Mouse (Mus musculus) embryonic fibroblast, embryonic 13.5 days (primary cell): ENCODE data around the gene Spaca5. TPM values are rescaled to one million over a fixed set of nuclear protein-coding genes. Genes with fewer than 3 reads are reported as not detected.

ENCODE experiments used
- H3K27ac ChIP-seq: 2 replicates; pipeline ENCODE4 v1.5.1; 2012; ENCODE audit warnings: low read length, control low read depth, inconsistent platforms; ENCODE audit not compliant: insufficient read depth
- H3K4me1 ChIP-seq: 2 replicates; pipeline ENCODE4 v1.6.1; 2011; ENCODE audit warnings: low read length; ENCODE audit not compliant: control insufficient read depth, insufficient read depth
- H3K4me3 ChIP-seq: 2 replicates; pipeline ENCODE4 v1.5.1; 2011; ENCODE audit warnings: mild to moderate bottlenecking, control low read depth, low read length; ENCODE audit not compliant: insufficient read depth
- CTCF ChIP-seq: IDR thresholded peaks from 2 replicates; pipeline ENCODE4 v1.5.1; 2011; ENCODE audit warnings: mild to moderate bottlenecking, control low read depth, low read length, moderate library complexity, borderline replicate concordance; ENCODE audit not compliant: insufficient read depth
- POLR2A ChIP-seq: IDR thresholded peaks from 2 replicates; pipeline ENCODE4 v1.6.1; 2011; ENCODE audit warnings: low read depth, mild to moderate bottlenecking, control low read depth, low read length, moderate library complexity
- polyA plus RNA-seq: library from polyadenylated mRNA; stranded (reverse); fragments of >200 nt; gene quantifications from 2 replicates; pipeline ENCODE4 v1.2.4, GENCODE M21; 2011; ENCODE audit warnings: low read depth; ENCODE audit not compliant: missing spikeins, insufficient read length

Gene Spaca5
- not detected in 2 replicates for polyA plus RNA-seq

GRCm38 (mm10) chrX:21068106-21068505 is at the start of gene Spaca5:
TSS of gene Spaca5 (plus strand) at chrX:21068406.
- Histone ChIP-seq H3K27ac (no peak within 1 kb of the TSS), H3K4me1 (no peaks in the 10 kb centered on the region), H3K4me3 (no peak within 1 kb of the TSS)
- TF ChIP-seq CTCF (no peak), POLR2A (no peak)

- Histone ChIP-seq H3K4me1 (no peaks in the 10 kb centered on the region), H3K4me3 (peak overlapping the region; percentile 71), H3K27ac (no peak overlapping the region)
- TF ChIP-seq POLR2A, result no peak
- no peak for TF ChIP-seq CTCF
Measured at GRCm38 (mm10) chrX:21061460-21061859, 6.7 kb upstream of the Spaca5 start.

- Histone ChIP-seq H3K27ac (no peak within 1 kb of the TSS), H3K4me3 (peak within 1 kb of the TSS; percentile 71), H3K4me1 (no peaks in the 10 kb centered on the region)
- TF ChIP-seq POLR2A, result peak; percentile 65
- no peak for TF ChIP-seq CTCF
Measured at GRCm38 (mm10) chrX:21061866-21062543, 6.2 kb upstream of the Spaca5 start, which contains the start of gene Zfp182. TSS of gene Zfp182 (minus strand) at chrX:21062316.

GRCm38 (mm10) chrX:21062544-21062890 is 5.7 kb upstream of the Spaca5 start:
- H3K27ac ChIP-seq, result no peak overlapping the region
- H3K4me1 ChIP-seq, result no peaks in the 10 kb centered on the region
- TF ChIP-seq POLR2A (no peak), CTCF (no peak)
- H3K4me3 ChIP-seq, result no peak overlapping the region

GRCm38 (mm10) chrX:21088645-21088982 is 20.4 kb downstream of the Spaca5 start:
- H3K4me3 ChIP-seq, result peak overlapping the region; percentile 70
- no peak for TF ChIP-seq CTCF
- no peak for TF ChIP-seq POLR2A
- no peaks in the 10 kb centered on the region for H3K4me1 ChIP-seq
- H3K27ac ChIP-seq, result peak overlapping the region; percentile 98

- peak within 1 kb of the TSS; percentile 70 for H3K4me3 ChIP-seq
- H3K27ac ChIP-seq, result peak within 1 kb of the TSS; percentile 98
- H3K4me1 ChIP-seq, result no peaks in the 10 kb centered on the region
- TF ChIP-seq POLR2A (peak; percentile 21), CTCF (no peak)
Measured at GRCm38 (mm10) chrX:21088983-21089866, 21.0 kb downstream of the Spaca5 start, which contains the start of gene Zfp300. TSS of gene Zfp300 (minus strand) at chrX:21089527.

- H3K27ac ChIP-seq, result peak overlapping the region; percentile 98
- H3K4me1 ChIP-seq, result no peaks in the 10 kb centered on the region
- H3K4me3 ChIP-seq, result peak overlapping the region; percentile 70
- TF ChIP-seq POLR2A (peak; percentile 44; the same call in 1 of the 2 replicates), CTCF (no peak)
Measured at GRCm38 (mm10) chrX:21089867-21090239, 21.6 kb downstream of the Spaca5 start.

GRCm38 (mm10) chrX:21115520-21115919 is 47.3 kb downstream of the Spaca5 start, which contains the start of gene Ssxa1:
TSS of gene Ssxa1 (plus strand) at chrX:21115820.
- TF ChIP-seq CTCF, result no peak
- no peak for TF ChIP-seq POLR2A
- no peaks in the 10 kb centered on the region for H3K4me1 ChIP-seq
- H3K27ac ChIP-seq, result no peak within 1 kb of the TSS
- H3K4me3 ChIP-seq, result no peak within 1 kb of the TSS

Other genes with a start within 250 kb of the Spaca5 start
- gene Timp1, start 198.2 kb upstream of the Spaca5 start, polyA plus RNA-seq, result 739 and 1,331 TPM in 2 replicates
- gene Syn1, start 147.4 kb upstream of the Spaca5 start, polyA plus RNA-seq, result 2.0 and 4.4 TPM in 2 replicates
- gene Cfp, start 136.9 kb upstream of the Spaca5 start, polyA plus RNA-seq, result 3.5 and 5.1 TPM in 2 replicates
- gene Elk1, start 117.8 kb upstream of the Spaca5 start, polyA plus RNA-seq, result 20.7 and 23.9 TPM in 2 replicates
- gene Uxt, start 106.4 kb upstream of the Spaca5 start, polyA plus RNA-seq, result 27.6 and 29.6 TPM in 2 replicates
- gene Zfp182, start 6.1 kb upstream of the Spaca5 start, polyA plus RNA-seq, result 9.7 and 14.0 TPM in 2 replicates
- 1.3 and 1.6 TPM in 2 replicates for gene Zfp300, start 21.1 kb downstream of the Spaca5 start, polyA plus RNA-seq
- gene Ssxa1, start 47.4 kb downstream of the Spaca5 start, polyA plus RNA-seq, result not detected in 2 replicates
- gene Gm21876, start 107.2 kb downstream of the Spaca5 start, polyA plus RNA-seq, result not detected in 2 replicates